Mouse (Mus musculus) mouse trophoblast stem cell (cell line): ENCODE measurements at regions not wholly inside any gene's neighbourhood (a gene's known extent, or its start where the extent isn't known, plus 50 kb on each side); places are given as distances from the start of the nearest gene placed in this dataset.

Experiments
- in situ Hi-C, 2 experiments: fragments of 300-500 bp; cut with MseI, MboI; formaldehyde crosslinking; loops; 2 replicates in 1 of 2; 3 replicates in 1 of 2; pipeline ENCODE4 v1.15.1; 2025

DNA sequence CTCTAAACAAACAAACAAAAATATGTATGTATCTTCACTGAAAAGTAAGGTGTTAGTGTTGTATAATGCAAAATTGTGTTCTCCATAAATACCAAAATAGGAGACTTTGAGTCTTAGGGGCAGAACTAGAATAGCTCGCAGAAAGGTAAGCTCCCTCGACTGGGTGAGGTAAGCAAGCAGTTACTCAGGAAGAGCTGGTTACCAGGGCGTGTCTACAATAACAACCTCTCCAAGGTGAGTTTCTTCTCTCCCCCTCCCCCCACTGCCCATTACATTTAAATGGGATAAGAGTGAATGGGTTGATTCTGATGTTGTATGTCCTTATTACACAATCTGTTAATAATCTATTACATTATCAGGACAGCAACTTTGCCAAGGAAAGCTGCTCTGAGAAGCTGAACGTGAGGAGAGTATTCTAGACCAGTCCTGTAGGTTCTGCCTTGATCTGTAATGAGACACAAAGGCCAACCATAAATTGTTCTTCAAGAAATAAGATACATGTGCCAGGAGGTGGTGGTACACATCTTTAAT, 125.2 kb upstream of the Zfand5 start:
- in situ Hi-C loops = no loop called here

DNA sequence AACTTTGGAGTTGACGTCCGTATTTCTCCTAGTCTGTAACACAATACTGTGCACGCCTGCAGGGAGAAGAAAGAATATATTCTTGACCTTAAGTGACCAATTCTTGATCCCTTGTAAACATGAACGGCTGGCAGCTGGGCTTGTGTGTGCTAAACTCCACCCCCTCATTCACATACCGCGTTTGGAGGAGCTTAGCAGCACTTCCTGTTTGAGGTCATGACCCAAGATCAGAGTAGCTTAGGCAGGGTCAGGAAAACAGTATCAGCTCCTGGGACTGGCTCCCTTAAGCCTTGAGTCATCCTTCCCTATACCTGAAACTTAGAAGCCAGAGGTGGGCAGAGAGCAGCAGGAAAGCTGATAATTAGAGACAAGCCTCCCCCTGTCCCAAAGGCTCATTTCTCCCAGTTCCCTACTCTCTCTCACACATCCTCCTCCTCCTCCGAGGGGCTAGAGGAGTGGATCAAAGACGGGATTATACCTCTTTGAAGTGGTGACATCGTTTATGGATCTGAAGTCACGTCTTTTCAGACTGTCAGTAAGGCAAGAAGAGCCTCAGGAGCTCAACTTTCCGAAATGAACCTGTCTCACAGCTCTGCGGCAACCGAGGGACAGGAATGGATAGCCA, 127.3 kb upstream of the Zfand5 start:
- in situ Hi-C loops = no loop called here

DNA sequence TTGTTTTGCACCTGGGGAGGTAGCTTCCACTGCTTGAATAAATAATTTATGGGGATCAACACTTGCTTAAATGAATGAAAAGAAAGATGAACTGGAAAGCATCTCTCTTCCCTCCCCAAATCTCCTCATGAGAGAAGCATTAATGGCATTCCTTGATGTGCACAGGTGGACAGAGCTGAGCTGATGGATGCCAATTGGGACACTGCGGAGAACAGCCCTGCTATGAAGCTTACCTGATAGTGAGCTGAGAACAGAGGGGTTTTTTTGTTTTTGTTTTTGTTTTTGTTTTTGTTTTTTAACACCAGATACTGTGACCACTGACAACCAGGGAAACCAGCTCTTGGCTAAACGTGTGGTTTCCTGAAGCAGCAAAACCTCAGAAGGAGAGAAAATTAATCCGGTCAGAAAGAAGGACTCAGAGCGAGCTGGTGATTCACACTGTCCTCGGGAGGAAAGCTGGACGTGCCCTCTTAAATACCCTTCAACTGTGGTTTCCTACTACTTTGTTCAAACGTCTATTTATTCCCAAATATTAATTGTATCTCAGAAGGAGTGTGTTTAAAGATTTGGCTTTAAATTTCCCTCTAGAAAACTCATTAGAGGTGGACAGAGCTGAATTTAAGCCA, 128.0 kb upstream of the Zfand5 start:
- in situ Hi-C loops = no loop called here

DNA sequence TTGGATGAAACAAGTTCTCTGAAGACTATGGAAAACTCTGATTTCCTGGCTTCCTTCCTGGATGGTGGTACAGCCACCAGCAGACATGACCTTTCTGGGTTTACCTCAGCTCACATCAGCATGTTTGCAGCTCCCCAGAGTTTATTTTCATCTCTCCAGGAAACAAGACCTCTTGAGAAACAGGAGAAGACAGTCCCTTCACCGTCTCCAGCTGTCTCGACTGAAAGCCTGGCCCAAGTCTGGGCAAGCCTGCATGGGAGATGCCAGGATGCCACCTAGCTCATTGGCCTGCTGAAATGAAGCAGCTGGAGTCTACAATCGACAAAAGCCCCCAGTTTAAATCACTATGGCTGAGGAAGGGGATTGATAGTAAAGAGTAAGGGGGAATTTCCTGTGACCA, 131.6 kb upstream of the Zfand5 start:
- in situ Hi-C loops = no loop called here

DNA sequence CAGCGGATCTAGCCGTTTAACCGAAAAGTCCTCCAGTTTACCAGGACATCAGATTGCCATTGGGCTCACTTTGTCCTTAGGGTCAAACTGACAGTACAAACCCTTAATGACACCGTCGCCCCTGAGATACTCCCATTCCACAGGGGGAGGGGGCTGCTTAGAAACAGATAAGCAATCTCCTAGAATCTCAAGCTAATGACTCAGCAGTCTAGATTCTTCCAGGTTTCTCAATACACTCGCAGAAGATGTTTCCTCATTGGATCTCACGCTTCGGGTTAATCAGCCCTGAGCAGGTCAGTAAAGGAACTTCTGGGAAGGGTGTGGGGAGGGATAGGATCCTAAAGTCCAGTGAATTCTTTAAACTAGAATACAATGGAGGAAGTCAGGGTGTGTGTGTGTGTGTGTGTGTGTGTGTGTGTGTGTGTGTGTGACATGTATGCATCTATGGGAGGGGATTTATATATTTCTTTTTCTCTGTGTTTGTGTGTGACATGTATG, 133.0 kb upstream of the Zfand5 start:
- in situ Hi-C loops = no loop called here

DNA sequence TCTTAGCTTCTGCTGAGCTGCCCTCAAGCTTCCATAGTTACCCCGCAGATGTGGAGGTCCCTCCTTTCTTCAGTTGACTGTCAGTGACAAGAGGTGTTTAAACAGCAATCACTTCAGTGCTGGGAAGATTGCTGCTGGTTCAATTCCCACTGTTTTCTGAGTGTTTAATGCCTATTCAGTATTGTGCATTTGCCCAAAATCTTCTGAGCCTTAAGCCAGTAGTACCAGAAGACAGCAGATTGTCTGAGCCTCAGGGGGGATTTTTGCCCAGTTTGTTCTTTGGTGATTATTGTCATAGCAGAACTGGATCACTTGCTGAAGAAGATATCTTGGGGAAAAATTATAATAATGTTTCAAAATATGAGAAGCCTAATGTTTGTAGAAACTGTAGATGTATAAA, 135.3 kb upstream of the Zfand5 start:
- in situ Hi-C loops = no loop called here

DNA sequence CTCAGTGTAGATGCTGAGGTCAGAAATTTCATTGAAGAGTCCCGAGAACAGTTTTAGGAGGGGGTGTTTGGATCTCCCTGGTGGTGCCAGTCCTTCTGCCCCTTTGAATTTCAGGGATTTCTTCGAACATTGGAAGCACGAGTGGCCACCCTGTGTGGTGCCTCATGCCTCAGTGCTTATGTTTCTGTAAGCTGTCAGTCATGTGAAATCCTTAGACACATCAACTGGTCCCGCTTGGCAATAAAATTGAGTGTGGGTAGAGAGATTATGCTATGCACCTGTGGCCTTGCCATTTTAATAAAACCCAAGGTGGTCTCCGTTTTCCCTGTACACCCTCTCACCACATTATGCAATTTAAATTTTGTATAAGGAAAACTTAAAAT, 136.1 kb upstream of the Zfand5 start:
- in situ Hi-C loops = no loop called here

DNA sequence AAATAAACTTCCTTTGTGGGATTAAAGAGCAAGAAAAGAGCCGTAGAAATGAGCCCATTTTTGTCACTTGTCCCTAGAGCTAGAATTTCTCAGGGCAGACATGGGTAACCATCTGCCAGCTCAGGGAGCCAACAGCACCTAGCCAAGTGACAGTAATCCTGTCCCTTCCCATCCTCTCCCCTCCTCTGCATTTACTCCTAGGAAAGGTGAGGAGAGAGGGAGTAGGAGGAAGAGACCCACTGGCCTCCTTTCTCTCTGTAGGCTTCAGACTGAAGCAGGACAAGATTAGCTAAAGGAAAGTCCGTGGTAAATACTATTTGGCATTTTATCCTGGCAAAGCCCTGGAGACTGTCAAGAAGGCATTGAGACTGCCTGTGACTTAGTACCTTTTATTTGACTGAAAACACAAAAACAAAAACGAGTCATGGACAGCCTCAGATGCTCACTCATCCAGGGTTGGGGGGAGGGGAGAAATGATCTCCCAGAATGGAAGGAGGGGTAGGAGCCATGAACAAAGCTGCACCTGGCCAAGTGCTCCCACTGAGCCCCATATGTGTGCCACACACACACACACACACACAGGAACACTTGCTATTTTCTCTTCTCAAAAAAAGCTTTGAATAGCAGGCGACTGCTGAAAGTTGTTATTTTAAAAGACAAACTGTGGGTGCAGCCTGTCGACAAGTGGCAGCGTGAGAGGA, 136.6 kb upstream of the Zfand5 start:
- in situ Hi-C loops = no loop called here

DNA sequence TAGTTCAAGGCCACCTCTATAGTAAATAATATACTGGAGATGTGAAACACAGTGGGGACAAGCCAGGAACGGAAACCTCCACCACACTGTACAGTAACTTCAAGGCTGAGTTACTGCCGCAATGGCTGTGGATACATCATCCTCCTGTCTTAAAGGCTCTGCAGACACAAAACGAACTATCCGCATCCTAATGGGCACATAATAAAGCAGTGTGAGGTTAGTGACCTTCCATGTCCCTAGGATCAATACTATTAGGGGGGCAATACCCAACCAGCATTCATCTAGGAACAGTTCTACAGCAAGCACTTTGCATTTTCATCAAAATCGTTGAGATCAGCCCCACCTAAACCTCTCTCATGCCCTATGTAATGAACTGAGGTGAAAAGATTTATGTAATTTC, 142.4 kb upstream of the Zfand5 start:
- in situ Hi-C loops = no loop called here

DNA sequence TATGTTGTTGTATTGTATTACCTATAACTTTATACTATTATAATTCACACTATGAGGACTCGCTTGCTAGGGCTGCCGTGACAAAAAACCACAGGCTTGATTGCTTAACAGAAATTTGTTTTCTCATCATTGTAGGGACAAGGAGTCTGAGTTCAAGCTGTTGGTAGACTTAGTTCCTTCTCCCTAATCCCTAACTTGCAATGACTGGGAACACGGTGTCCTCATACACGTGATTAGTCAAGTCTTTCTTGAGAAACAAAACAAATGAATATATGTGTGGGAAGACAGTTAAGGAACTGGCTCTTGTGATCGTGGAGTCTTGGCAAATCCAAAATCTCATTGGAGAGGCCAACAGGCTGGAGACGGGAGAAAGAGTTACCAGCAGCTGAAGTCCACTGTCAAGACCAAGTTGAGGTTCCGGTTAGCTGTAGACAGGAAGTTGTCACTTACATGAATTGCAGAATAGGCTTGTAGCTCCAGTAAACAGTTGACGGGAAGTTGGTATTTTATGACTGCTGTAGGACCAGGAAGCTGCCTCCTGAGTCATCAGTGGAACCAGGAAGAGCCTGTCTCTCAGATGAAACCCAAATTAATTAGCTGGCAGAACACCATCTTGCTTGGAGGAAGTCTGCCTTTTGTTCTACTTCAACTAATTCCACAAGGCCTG, 144.9 kb upstream of the Zfand5 start:
- in situ Hi-C loops = no loop called here

DNA sequence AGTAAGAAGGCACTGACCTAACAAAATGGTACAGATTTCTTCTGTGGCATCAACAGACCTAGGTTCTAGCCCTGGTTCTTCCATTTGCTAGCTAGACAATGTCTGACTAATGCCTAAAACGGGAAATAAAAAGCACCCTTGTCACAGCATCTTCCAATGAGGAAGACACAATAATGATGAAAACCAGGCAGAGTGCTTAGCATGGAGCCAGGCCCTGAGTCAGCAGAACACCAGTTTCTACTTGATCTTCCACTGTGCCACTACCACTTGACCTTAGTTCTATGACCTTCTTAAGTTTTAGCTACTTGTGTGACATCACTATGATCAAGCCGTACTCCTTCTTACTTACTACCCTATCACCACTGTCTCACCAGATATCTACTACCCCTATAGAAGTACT, 145.4 kb upstream of the Zfand5 start:
- in situ Hi-C loops = no loop called here

DNA sequence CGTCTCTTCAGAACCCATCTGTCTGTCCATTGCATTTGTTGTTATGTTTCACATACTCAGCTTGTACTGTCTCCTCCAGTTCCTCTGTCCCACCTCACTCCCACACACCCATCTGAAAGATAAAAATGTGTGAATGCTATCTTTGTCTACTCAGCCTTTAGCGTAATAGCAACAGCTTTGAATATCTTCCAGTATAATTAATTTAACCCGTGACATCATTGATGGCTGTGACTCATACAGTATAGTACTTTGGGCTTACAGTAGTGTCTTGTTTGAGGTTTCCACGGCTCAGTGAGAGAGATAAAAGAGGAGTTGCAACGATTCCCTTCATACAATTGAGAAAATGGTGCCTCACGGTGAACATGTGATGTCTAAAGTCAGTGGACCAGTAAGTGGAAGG, 152.6 kb upstream of the Zfand5 start:
- in situ Hi-C loops = no loop called here

DNA sequence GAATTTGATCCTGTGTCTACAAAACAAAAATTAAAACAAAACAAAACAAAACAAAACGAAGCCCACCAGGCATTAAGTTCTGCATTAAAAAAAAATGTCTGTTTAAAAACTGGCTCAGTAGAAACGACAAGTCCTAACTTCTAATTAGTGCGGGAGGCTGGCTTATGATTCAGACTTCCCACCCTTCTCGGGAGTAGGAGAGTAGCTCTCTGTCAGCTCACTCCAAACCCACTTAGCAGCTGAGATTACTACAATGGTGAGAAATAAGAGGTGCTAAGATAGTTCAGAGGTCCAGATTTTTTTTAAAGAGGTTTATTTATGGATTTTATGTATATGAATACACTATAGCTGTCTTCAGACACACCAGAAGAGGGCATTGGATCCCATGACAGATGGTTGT, 153.3 kb upstream of the Zfand5 start:
- in situ Hi-C loops = no loop called here

DNA sequence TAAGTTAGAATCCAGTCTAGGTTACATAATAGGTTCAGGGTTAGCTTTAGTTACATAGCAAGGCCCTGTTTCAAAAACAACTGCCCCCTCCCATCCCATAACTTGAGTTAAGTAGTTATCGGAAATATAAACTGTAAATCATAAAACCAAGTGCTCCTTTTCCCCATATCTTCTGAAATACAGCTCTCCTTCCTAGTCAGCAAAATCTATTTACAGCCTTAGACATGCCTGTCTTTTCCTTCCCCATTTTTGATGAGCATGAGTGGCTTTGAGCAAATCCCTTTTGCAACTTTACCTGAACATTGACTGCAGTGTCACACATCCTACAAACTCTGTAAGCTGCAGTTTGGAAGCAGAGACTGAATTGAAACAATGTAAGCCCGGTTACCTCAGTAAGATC, 156.4 kb upstream of the Zfand5 start:
- in situ Hi-C loops = no loop called here

DNA sequence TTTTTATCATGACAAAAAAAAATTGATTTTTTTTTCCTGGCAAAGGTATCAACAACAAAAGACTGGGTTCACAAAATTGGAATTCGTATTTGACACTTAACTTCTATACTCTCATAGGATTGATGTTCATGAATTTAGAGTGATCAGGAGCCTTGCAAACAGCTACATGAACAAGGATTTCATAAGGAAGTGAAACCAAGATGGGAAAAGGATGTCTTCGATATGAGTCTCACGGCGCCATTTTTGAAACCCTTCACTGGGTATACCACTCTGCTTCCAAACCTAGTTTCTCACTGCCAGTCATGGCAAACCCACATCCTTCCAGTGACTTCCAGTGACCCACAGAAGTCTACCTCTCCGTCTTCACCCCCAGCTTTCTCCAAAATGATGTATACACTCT, 157.8 kb upstream of the Tmc1 start:
- in situ Hi-C loops = no loop called here

DNA sequence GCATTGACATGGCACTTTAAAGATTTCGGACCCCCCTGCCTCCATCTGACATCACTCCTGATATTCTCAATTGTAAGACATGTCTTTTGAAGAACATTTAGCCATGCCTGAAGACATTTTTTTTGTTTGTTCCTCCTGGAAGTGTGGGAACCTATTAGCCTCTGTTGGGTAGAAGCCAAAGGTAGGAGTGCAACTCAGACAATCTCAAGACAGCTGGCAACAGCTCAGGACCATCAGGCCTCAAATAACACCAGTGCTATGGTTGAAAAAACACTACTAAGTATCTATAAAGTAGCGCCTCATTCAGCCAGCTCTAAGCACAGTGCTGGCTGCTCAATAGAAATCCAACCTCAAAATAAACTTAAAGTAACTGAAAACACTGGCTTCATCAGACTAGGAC, 154.3 kb upstream of the Tmc1 start:
- in situ Hi-C loops = no loop called here

DNA sequence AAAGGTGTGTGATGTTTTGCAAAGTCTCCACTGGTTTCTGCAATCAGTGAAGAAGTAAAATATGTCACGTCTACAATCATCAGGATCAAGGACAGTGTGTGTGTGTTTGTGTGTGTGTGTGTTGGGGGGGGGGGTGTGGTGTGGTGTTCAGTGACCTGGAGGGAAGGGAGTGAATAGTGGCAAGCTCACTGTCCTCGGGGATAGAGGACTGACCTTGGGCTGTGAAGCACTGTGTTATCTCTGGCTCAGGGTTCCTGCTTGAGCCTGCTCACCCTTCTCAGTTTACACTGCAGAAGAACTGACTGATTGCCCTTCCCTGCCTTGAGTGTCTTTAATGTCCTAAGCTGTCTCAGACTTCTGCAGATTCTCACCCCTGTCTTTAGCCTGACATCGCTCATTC, 153.7 kb upstream of the Tmc1 start:
- in situ Hi-C loops = no loop called here

DNA sequence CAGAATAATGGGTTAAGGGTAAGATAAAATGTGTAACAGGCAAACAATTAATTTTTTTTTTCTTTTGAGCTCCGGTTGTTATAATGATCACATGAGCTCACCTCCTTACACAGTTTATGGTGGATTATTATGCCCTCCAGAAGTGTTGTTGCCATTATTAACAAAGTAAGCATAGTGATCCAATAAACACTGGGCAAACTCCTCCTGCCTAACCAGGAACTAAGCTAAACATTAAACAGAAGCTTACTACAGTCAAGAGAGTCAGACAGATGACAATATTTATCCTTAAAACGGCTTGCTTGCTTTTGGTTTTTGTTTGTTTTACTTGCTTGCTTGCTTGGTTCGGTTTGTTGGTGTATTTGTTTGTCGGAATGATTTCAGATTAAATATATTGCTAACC, 153.3 kb upstream of the Tmc1 start:
- in situ Hi-C loops = no loop called here

DNA sequence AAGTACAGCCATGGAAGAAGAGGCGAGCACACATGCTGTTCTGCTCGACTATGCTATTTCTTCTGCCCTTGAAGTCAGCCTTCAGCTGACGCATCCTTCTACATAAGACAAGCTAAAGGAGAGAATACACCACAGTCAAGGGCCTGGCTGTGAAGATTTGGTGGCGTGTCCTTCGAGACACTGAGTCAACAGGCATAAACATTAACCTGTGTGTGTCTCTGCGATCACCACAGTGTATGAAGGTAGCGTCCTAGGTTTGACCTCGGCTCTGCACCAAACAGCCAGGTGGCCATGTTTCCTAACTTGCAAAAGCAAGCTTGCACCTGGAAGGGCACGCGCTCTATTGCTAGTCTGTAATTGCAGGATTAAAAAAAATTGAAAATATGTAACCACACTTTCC, 152.8 kb upstream of the Tmc1 start:
- in situ Hi-C loops = no loop called here

DNA sequence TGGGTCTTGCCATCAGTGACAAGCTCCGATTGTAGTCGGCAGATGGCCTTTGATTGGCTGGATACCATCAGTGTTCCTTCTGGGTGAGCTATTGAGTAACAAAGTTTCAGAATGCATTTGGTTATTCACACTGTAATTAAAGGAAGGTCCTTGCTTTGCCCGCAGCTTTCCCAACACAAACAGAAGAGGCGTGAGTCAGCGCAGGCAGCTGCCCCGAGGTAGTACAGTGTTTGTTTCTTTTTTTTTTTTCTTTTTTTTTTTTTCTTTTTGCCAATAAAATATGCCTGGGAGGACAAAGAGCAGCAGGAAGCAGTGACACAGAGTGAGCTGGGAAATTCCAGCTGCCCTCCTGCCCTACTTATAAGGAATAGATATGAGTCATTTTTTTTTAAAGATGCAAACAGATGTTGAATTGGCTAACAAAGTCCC, 152.3 kb upstream of the Tmc1 start:
- in situ Hi-C loops = no loop called here

DNA sequence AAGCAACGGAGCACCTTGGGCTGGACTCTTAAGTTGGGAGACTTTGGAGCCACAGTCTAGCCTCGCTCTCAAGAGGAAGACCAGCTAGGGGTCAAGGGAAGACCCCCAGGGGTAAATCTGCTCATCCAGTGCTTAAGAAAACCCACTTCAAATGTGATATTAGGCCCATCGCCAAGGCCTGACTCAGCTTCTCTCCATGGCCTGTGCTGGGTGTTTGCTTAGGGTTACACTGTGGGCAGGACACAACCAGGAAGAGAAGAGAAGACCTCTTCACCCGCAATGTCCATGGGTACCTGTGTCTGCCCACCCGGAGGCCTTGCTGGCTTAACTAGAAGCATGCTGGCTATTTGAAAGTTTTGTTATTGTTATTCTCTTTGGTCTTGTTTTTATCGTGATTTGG, 151.0 kb upstream of the Tmc1 start:
- in situ Hi-C loops = no loop called here

DNA sequence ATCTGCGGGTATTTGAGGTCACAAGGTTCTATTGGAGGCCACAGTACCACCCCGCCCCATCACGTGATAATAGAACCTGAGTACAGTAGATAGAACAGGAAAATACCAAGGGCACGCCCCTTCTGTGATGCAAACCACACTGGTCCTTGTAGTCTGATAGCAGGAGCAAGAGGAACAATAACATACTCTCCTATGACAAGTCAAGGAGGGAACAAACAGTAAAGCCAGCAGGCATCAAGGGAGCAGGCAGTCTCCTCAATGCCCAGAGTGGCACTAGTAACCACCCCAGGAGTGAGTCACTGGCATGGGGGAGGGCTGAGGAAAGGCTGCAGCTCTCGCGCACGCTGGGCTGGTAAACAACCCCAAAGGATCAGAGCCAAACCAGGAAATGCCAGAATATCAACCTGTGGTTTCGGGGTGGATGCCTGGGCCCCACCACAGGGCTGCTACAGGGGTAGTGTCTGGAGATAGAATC, 150.5 kb upstream of the Tmc1 start:
- in situ Hi-C loops = no loop called here
